Mouse (Mus musculus) stomach, postnatal 0 days (tissue): ENCODE measurements around the gene Patj. TPM values are rescaled to one million over a fixed set of nuclear protein-coding genes. Genes with fewer than 3 reads are reported as not detected.

ENCODE experiments used
- ATAC-seq: fragments of 200-750 bp; cut with Nextera tagmentation; 2 replicates; pipeline ENCODE4 v1.8.0; 2017; ENCODE audit not compliant: low FRiP score, low TSS enrichment
- DNase-seq: peaks from one replicate; pipeline ENCODE4 v3.0.0-alpha.2; 2016; ENCODE audit warnings: low spot score
- H3K27ac ChIP-seq: fragments of 300-500 bp; sonication (generic); replicated peaks from 2 replicates; pipeline ENCODE4 v1.5.1; 2014; ENCODE audit warnings: mild to moderate bottlenecking, control low read depth
- H3K27me3 ChIP-seq: fragments of 300-500 bp; sonication (generic); 2 replicates; pipeline ENCODE4 v1.6.1; 2014; ENCODE audit warnings: low read length; ENCODE audit not compliant: control insufficient read depth, insufficient read depth
- H3K36me3 ChIP-seq: fragments of 300-500 bp; sonication (generic); 2 replicates; pipeline ENCODE4 v1.6.1; 2014; ENCODE audit warnings: low read length, mixed read lengths; ENCODE audit not compliant: control insufficient read depth, insufficient read depth
- H3K4me1 ChIP-seq: fragments of 300-500 bp; sonication (generic); replicated peaks from 2 replicates; pipeline ENCODE4 v1.6.1; 2014; ENCODE audit warnings: antibody characterized with exemption; ENCODE audit not compliant: control insufficient read depth, insufficient read depth
- H3K4me2 ChIP-seq: fragments of 300-500 bp; sonication (generic); replicated peaks from 2 replicates; pipeline ENCODE4 v1.6.1; 2014; ENCODE audit warnings: low read depth, mild to moderate bottlenecking, control low read depth, moderate library complexity
- H3K4me3 ChIP-seq: fragments of 300-500 bp; sonication (generic); 2 replicates; pipeline ENCODE4 v1.5.1; 2014; ENCODE audit warnings: low read depth, low read length, control low read depth
- H3K9ac ChIP-seq: fragments of 300-500 bp; sonication (generic); 2 replicates; pipeline ENCODE4 v1.6.1; 2014; ENCODE audit warnings: mild to moderate bottlenecking, low read length, control low read depth, mixed read lengths
- H3K9me3 ChIP-seq: fragments of 300-500 bp; sonication (generic); 2 replicates; pipeline ENCODE4 v1.6.1; 2016; ENCODE audit warnings: low read length; ENCODE audit not compliant: control insufficient read depth
- CTCF ChIP-seq: IDR thresholded peaks from 2 replicates; pipeline ENCODE4 v1.5.1; 2016; ENCODE audit warnings: antibody characterized with exemption, low read depth, mild to moderate bottlenecking, moderate library complexity
- EP300 ChIP-seq: optimal IDR thresholded peaks from 2 replicates; pipeline ENCODE3; 2016; ENCODE audit warnings: antibody characterized with exemption
- WGBS: fragments of 180-500 bp; shearing (Covaris S2); extraction: QIAGEN DNeasy Blood & Tissue Kit; methylation state at CpG from one replicate; pipeline ENCODE4 v1.1.7; 2014; 5-methylcytosine and 5-hydroxymethylcytosine counted together
- polyA plus RNA-seq: library from polyadenylated mRNA; unstranded; fragments of >200 nt; fragmentation: Nextera tagmentation; extraction: Ambion mirVana; gene quantifications from 2 replicates; pipeline ENCODE4 v1.2.1, GENCODE M21; 2015

Patj gene
- polyA plus RNA-seq, 1 experiment from 2014 or later, result 6.2 TPM

DNA sequence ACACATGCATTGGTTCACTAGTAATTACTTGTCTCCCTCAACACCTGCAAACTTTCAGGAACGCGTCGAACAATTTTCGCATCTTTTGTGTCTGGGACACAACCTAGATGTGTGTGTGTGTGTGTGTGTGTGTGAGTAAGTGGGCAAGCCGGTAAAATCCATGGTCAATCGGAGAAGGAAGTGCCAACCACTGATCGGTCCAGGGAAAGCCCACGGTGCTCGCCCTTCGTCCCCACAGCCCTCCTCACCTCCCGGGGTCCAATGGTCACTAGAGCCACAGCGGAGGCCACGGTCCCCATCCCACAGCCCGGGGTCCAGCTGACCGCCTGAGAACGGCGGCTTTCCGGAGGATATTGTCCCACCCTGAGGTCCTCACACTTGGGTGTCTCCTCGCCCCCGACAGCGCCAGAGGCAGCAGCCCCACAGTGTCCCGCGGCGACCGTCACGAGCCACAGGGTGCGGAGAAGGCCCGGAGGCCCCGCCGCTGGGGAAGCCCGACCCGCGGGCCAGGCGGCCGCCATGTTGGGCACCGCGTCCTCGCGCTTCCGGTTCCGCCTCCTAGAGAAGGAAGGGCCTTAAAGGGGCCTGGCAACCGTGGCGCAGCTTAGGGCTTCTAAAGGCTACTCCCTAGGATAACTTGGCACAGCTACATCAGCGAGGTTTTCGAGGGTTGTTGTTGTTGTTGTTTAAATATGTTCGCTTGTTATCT lies 12.7 kb upstream of the Patj start, which contains the start of gene Tm2d1:
TSS of gene Tm2d1 (minus strand) at position 591 of the 709 bp plus-strand sequence.
- TF ChIP-seq EP300 (no peak), CTCF (0 out of 2 replicates have a peak, but pooled peaks have one; percentile 13)
- ATAC-seq, result peak; percentile 97

DNA sequence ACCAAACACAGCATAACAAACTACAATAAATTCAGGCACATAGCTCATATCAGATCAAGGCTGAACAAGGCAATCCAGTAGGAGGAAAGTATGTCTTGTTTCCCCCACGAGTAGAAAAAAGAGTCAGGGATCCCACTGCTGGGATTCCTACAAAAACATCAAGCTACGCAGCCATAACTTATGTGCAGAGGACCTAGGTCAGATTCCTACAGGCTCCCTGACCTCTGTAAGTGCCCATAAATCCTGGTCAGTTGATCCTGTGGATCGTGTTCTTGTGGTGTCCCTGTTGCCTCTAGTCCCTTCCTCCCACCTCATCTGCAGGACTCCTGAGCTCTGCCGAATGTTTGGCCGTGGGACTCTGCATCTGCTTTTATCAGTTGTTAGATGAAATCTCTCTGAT lies 10.5 kb upstream of the Patj start:
- TF ChIP-seq EP300 (no peak), CTCF (no peak)

More for the DNA sequence above, 12.7 kb upstream of the Patj start, which contains the start of gene Tm2d1:
- peak within 1 kb of the TSS; percentile 96 for H3K4me3 ChIP-seq
- no peaks in the 10 kb centered on the region for H3K9me3 ChIP-seq
- peak within 1 kb of the TSS; percentile 58 for H3K4me2 ChIP-seq
- WGBS, result under 1% methylated on average over 46 of the region's 46 CpGs
- no peaks in the 10 kb centered on the region for H3K27me3 ChIP-seq
- H3K36me3 ChIP-seq, result no peaks in the 10 kb centered on the region
- H3K27ac ChIP-seq, result peak within 1 kb of the TSS; percentile 85
- H3K9ac ChIP-seq, result peak within 1 kb of the TSS; percentile 97
- no peaks in the 10 kb centered on the region for H3K4me1 ChIP-seq
- DNase-seq, result peak; percentile 87

DNA sequence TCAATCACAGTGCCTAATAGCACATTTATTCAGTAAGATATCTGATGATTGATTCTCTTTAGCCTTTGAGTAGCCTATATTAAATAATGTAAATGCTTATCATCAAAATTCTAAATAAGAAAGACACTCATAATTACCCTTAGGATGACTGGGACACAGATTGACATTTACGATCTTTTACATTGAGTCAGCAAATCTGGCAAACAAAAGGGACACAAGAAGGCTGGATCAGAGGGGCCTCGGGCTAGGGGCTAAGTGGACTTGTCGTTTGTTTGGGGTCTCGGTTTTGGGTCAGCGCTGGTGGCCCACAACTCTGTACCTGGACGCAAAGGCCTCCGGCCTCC lies 267 bp upstream of the Patj start:
- no peaks in the 10 kb centered on the region for H3K9me3 ChIP-seq
- no peaks in the 10 kb centered on the region for H3K27me3 ChIP-seq
- H3K4me3 ChIP-seq, result peak overlapping the region; percentile 90
- peak overlapping the region; percentile 99 for H3K9ac ChIP-seq
- H3K4me1 ChIP-seq, result no peaks in the 10 kb centered on the region
- H3K4me2 ChIP-seq, result peak overlapping the region; percentile 93
- H3K27ac ChIP-seq, result peak overlapping the region; percentile 96
- WGBS, result 3% methylated on average over 7 of the region's 7 CpGs
- DNase-seq (no peak), ATAC-seq (no peak)
- H3K36me3 ChIP-seq, result no peaks in the 10 kb centered on the region
- TF ChIP-seq EP300 (no peak), CTCF (no peak)

More for the DNA sequence above, 10.5 kb upstream of the Patj start:
- no peak for ATAC-seq
- H3K9ac ChIP-seq, result no peak overlapping the region
- no peaks in the 10 kb centered on the region for H3K4me1 ChIP-seq
- no peak overlapping the region for H3K4me2 ChIP-seq
- DNase-seq, result no peak
- no peaks in the 10 kb centered on the region for H3K36me3 ChIP-seq
- no peak overlapping the region for H3K4me3 ChIP-seq
- WGBS, result 52% methylated on average over 5 of the region's 5 CpGs
- no peaks in the 10 kb centered on the region for H3K9me3 ChIP-seq
- H3K27ac ChIP-seq, result no peak overlapping the region
- H3K27me3 ChIP-seq, result no peaks in the 10 kb centered on the region

GRCm38 (mm10) chr4:98400926-98401583 lies 5.5 kb downstream of the Patj start:
- WGBS, result 18% methylated on average over 6 of the region's 6 CpGs
- DNase-seq (peak; percentile 48), ATAC-seq (peak; percentile 92)
- no peaks in the 10 kb centered on the region for H3K4me1 ChIP-seq
- no peak overlapping the region for H3K4me2 ChIP-seq
- no peak overlapping the region for H3K4me3 ChIP-seq
- no peaks in the 10 kb centered on the region for H3K9me3 ChIP-seq
- H3K9ac ChIP-seq, result no peak overlapping the region
- H3K36me3 ChIP-seq, result no peaks in the 10 kb centered on the region
- peak overlapping the region; percentile 69 for H3K27ac ChIP-seq
- TF ChIP-seq EP300 (no peak), CTCF (no peak)
- H3K27me3 ChIP-seq, result no peaks in the 10 kb centered on the region

DNA sequence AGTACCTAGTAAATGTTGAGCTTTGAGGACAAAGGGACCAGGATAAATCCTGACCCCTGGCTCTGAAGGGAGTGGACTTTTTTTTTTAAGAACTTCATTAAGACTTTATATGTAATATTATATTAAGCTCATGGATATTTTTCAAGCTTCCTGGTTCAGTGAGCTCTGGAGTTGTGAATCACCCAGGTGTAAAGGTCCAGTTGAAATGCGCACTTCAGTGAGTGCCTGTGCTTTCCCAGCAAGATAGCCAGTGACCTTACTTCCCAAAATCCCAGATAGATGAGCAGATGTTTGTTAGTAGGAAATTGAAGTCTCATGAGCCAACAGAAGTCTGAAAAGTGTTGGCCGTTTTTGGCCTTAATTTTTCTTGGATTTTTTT lies 6.0 kb downstream of the Patj start:
- ATAC-seq (peak; percentile 73), DNase-seq (no peak)
- H3K9ac ChIP-seq, result no peak overlapping the region
- no peaks in the 10 kb centered on the region for H3K9me3 ChIP-seq
- no peak for TF ChIP-seq EP300
- no peak for TF ChIP-seq CTCF
- no peaks in the 10 kb centered on the region for H3K27me3 ChIP-seq
- no peaks in the 10 kb centered on the region for H3K4me1 ChIP-seq
- WGBS, result 48% methylated on average over 2 of the region's 2 CpGs
- H3K4me2 ChIP-seq, result no peak overlapping the region
- peak overlapping the region; percentile 69 for H3K27ac ChIP-seq
- H3K36me3 ChIP-seq, result no peaks in the 10 kb centered on the region
- no peak overlapping the region for H3K4me3 ChIP-seq

GRCm38 (mm10) chr4:98403492-98403891 lies 7.9 kb downstream of the Patj start:
- ATAC-seq (no peak), DNase-seq (no peak)
- H3K4me3 ChIP-seq, result no peak overlapping the region
- no peak overlapping the region for H3K4me2 ChIP-seq
- H3K4me1 ChIP-seq, result no peaks in the 10 kb centered on the region
- no peaks in the 10 kb centered on the region for H3K9me3 ChIP-seq
- H3K27ac ChIP-seq, result no peak overlapping the region
- no peak overlapping the region for H3K9ac ChIP-seq
- WGBS, result 62% methylated on average over 4 of the region's 4 CpGs
- no peaks in the 10 kb centered on the region for H3K27me3 ChIP-seq
- TF ChIP-seq CTCF, result no peak
- no peak for TF ChIP-seq EP300
- H3K36me3 ChIP-seq, result no peaks in the 10 kb centered on the region
